Mouse (Mus musculus): ENCODE data around the gene Drg1. TPM values are rescaled to one million over a fixed set of nuclear protein-coding genes. Genes with fewer than 3 reads are reported as not detected.
"Not testable (repeated sequence)": the region's sequence is repeated elsewhere in the genome, so short reads cannot be mapped to it uniquely, and the experiment has no call there.

Gene Drg1
- polyA plus RNA-seq, 1 experiment: 36.9 TPM

- Histone ChIP-seq H3K27me3 (ENCODE audit: control insufficient read depth, insufficient read depth, low read length) (no peaks in the 10 kb centered on the region), H3K4me1 (replicated peaks; ENCODE audit: control insufficient read depth, insufficient read depth, low read length) (no peaks in the 10 kb centered on the region), H3K27ac (ENCODE audit: control insufficient read depth, insufficient read depth, low read length) (no peak overlapping the region), H3K4me3 (ENCODE audit: control insufficient read depth, insufficient read depth, low read length) (no peak overlapping the region), H3K36me3 (ENCODE audit: control insufficient read depth, insufficient read depth, low read length) (peaks cover 21% of the 10 kb centered on the region)
- no peak for DNase-seq
- WGBS: 95% methylated on average over 3 of the region's 3 CpGs
- no peak for TF ChIP-seq POLR2A (IDR thresholded peaks at IDR 0.05; ENCODE audit: control insufficient read depth, extremely low read depth, insufficient read depth, low read length, poor library complexity)
- TF ChIP-seq CTCF (IDR thresholded peaks at IDR 0.05; ENCODE audit: borderline replicate concordance, control insufficient read depth, extremely low read depth, insufficient read depth, low read length, poor library complexity): no peak
Observed at GRCm38 (mm10) chr11:3206783-3207182, 59.4 kb downstream of the Drg1 start.

GRCm38 (mm10) chr11:3205207-3205606, 61.0 kb downstream of the Drg1 start:
- TF ChIP-seq POLR2A (IDR thresholded peaks at IDR 0.05; ENCODE audit: control insufficient read depth, extremely low read depth, insufficient read depth, low read length, poor library complexity) (no peak), CTCF (IDR thresholded peaks at IDR 0.05; ENCODE audit: borderline replicate concordance, control insufficient read depth, extremely low read depth, insufficient read depth, low read length, poor library complexity) (no peak)
- no peak overlapping the region for H3K4me3 ChIP-seq (ENCODE audit: control insufficient read depth, insufficient read depth, low read length)
- no peaks in the 10 kb centered on the region for H3K27me3 ChIP-seq (ENCODE audit: control insufficient read depth, insufficient read depth, low read length)
- H3K27ac ChIP-seq (ENCODE audit: control insufficient read depth, insufficient read depth, low read length): no peak overlapping the region
- peaks cover 16% of the 10 kb centered on the region for H3K36me3 ChIP-seq (ENCODE audit: control insufficient read depth, insufficient read depth, low read length)
- DNase-seq: no peak
- 98% methylated on average over 3 of the region's 3 CpGs for WGBS
- no peaks in the 10 kb centered on the region for H3K4me1 ChIP-seq (replicated peaks; ENCODE audit: control insufficient read depth, insufficient read depth, low read length)

GRCm38 (mm10) chr11:3203771-3204170, 62.4 kb downstream of the Drg1 start:
- no peak for TF ChIP-seq POLR2A (IDR thresholded peaks at IDR 0.05; ENCODE audit: control insufficient read depth, extremely low read depth, insufficient read depth, low read length, poor library complexity)
- TF ChIP-seq CTCF (IDR thresholded peaks at IDR 0.05; ENCODE audit: borderline replicate concordance, control insufficient read depth, extremely low read depth, insufficient read depth, low read length, poor library complexity): no peak
- no peak for DNase-seq
- H3K4me3 ChIP-seq (ENCODE audit: control insufficient read depth, insufficient read depth, low read length): no peak overlapping the region
- no peaks in the 10 kb centered on the region for H3K27me3 ChIP-seq (ENCODE audit: control insufficient read depth, insufficient read depth, low read length)
- WGBS: 80% methylated on average over 2 of the region's 2 CpGs
- no peaks in the 10 kb centered on the region for H3K4me1 ChIP-seq (replicated peaks; ENCODE audit: control insufficient read depth, insufficient read depth, low read length)
- H3K36me3 ChIP-seq (ENCODE audit: control insufficient read depth, insufficient read depth, low read length): peaks cover 10% of the 10 kb centered on the region
- no peak overlapping the region for H3K27ac ChIP-seq (ENCODE audit: control insufficient read depth, insufficient read depth, low read length)

- WGBS: 5% methylated on average over 56 of the region's 57 CpGs
- peak; percentile 63 for DNase-seq
- peaks cover 8% of the 10 kb centered on the region; the same call in 1 of the 2 replicates for H3K36me3 ChIP-seq (ENCODE audit: control insufficient read depth, insufficient read depth, low read length)
- H3K27ac ChIP-seq (ENCODE audit: control insufficient read depth, insufficient read depth, low read length): peak overlapping the region; percentile 9; the same call in 1 of the 2 replicates
- peak overlapping the region; percentile 75 for H3K4me3 ChIP-seq (ENCODE audit: control insufficient read depth, insufficient read depth, low read length)
- no peak for TF ChIP-seq POLR2A (IDR thresholded peaks at IDR 0.05; ENCODE audit: control insufficient read depth, extremely low read depth, insufficient read depth, low read length, poor library complexity)
- TF ChIP-seq CTCF (IDR thresholded peaks at IDR 0.05; ENCODE audit: borderline replicate concordance, control insufficient read depth, extremely low read depth, insufficient read depth, low read length, poor library complexity): no peak
- H3K4me1 ChIP-seq (replicated peaks; ENCODE audit: control insufficient read depth, insufficient read depth, low read length): no peaks in the 10 kb centered on the region
- no peaks in the 10 kb centered on the region for H3K27me3 ChIP-seq (ENCODE audit: control insufficient read depth, insufficient read depth, low read length)
Observed at GRCm38 (mm10) chr11:3202781-3203441, 63.3 kb downstream of the Drg1 start.

- Histone ChIP-seq H3K27ac (ENCODE audit: control insufficient read depth, insufficient read depth, low read length) (peak within 1 kb of the TSS; percentile 9; the same call in 1 of the 2 replicates), H3K4me1 (replicated peaks; ENCODE audit: control insufficient read depth, insufficient read depth, low read length) (no peaks in the 10 kb centered on the region), H3K27me3 (ENCODE audit: control insufficient read depth, insufficient read depth, low read length) (no peaks in the 10 kb centered on the region), H3K4me3 (ENCODE audit: control insufficient read depth, insufficient read depth, low read length) (peak within 1 kb of the TSS; percentile 75), H3K36me3 (ENCODE audit: control insufficient read depth, insufficient read depth, low read length) (peaks cover 6% of the 10 kb centered on the region; the same call in 1 of the 2 replicates)
- DNase-seq: peak; percentile 84
- TF ChIP-seq CTCF (IDR thresholded peaks at IDR 0.05; ENCODE audit: borderline replicate concordance, control insufficient read depth, extremely low read depth, insufficient read depth, low read length, poor library complexity) (no peak), POLR2A (IDR thresholded peaks at IDR 0.05; ENCODE audit: control insufficient read depth, extremely low read depth, insufficient read depth, low read length, poor library complexity) (no peak)
- WGBS: under 1% methylated on average over 44 of the region's 57 CpGs
Observed at GRCm38 (mm10) chr11:3202231-3202701, 63.9 kb downstream of the Drg1 start, which contains the start of gene Eif4enif1. Gene Eif4enif1, plus strand, starts transcription at chr11:3202392.

GRCm38 (mm10) chr11:3201326-3202230, 64.6 kb downstream of the Drg1 start:
- Histone ChIP-seq H3K27ac (ENCODE audit: control insufficient read depth, insufficient read depth, low read length) (no peak overlapping the region), H3K27me3 (ENCODE audit: control insufficient read depth, insufficient read depth, low read length) (no peaks in the 10 kb centered on the region), H3K4me1 (replicated peaks; ENCODE audit: control insufficient read depth, insufficient read depth, low read length) (no peaks in the 10 kb centered on the region), H3K4me3 (ENCODE audit: control insufficient read depth, insufficient read depth, low read length) (peak overlapping the region; percentile 47), H3K36me3 (ENCODE audit: control insufficient read depth, insufficient read depth, low read length) (no peaks in the 10 kb centered on the region)
- no peak for DNase-seq
- no peak for TF ChIP-seq CTCF (IDR thresholded peaks at IDR 0.05; ENCODE audit: borderline replicate concordance, control insufficient read depth, extremely low read depth, insufficient read depth, low read length, poor library complexity)
- no peak for TF ChIP-seq POLR2A (IDR thresholded peaks at IDR 0.05; ENCODE audit: control insufficient read depth, extremely low read depth, insufficient read depth, low read length, poor library complexity)
- WGBS: 5% methylated on average over 16 of the region's 16 CpGs

- not testable (repeated sequence) for H3K27me3 ChIP-seq (ENCODE audit: control insufficient read depth, insufficient read depth, low read length); DNase-seq; H3K4me1 ChIP-seq (replicated peaks; ENCODE audit: control insufficient read depth, insufficient read depth, low read length); H3K27ac ChIP-seq (ENCODE audit: control insufficient read depth, insufficient read depth, low read length); H3K4me3 ChIP-seq (ENCODE audit: control insufficient read depth, insufficient read depth, low read length); H3K36me3 ChIP-seq (ENCODE audit: control insufficient read depth, insufficient read depth, low read length)
- WGBS: 94% methylated on average over 5 of the region's 7 CpGs
Observed at GRCm38 (mm10) chr11:3200636-3201035, 65.6 kb downstream of the Drg1 start.

Data from thymus, adult 2 months (tissue).